9 mouse cellular contexts compared by ENCODE assay signal in genomic region chr8:123763355-123763754, GRCm38 (mm10). TPM values are rescaled to one million over a fixed set of nuclear protein-coding genes. Genes with fewer than 3 reads are reported as not detected.
DNase-seq lines count a peak whose midpoint lies in the region; ATAC-seq and TF ChIP-seq lines count a peak whose summit lies in the region.
"Had no signal": no experiment of that assay in that cellular context is flagged by ENCODE, and none has a peak within 500 bp of the region (broad histone marks: within the 10 kb centered on the region; RNA-seq: fewer than 3 reads in every experiment).

No protein-coding gene starts in this region.

- H3K79me2 ChIP-seq in C2C12 (ENCODE audit: control insufficient read depth, insufficient read depth): no peaks in the 10 kb centered on the region

- H3K4me3 ChIP-seq in hindbrain, postnatal 0 days (ENCODE audit: low read length): no peak overlapping the region
- H3K4me3 ChIP-seq in hindbrain, embryonic 16.5 days (ENCODE audit: low read length): no peak overlapping the region
- no peak overlapping the region for H3K4me3 ChIP-seq in C2C12 (ENCODE audit: insufficient read depth, poor library complexity, severe bottlenecking)
- H3K4me3 ChIP-seq in left cerebral cortex, adult 2 months: no peak overlapping the region
- H3K4me3 ChIP-seq: hindbrain, embryonic 12.5 days; liver, embryonic 13.5 days had no signal

- H3K36me3 ChIP-seq in hindbrain, postnatal 0 days (ENCODE audit: insufficient read depth, low read length): no peaks in the 10 kb centered on the region
- no peaks in the 10 kb centered on the region for H3K36me3 ChIP-seq in hindbrain, embryonic 16.5 days (ENCODE audit: control insufficient read depth, insufficient read depth, low read length)
- no peaks in the 10 kb centered on the region for H3K36me3 ChIP-seq in C2C12 (ENCODE audit: control insufficient read depth, insufficient read depth)
- H3K36me3 ChIP-seq: hindbrain, embryonic 12.5 days; liver, embryonic 13.5 days had no signal

- no peaks in the 10 kb centered on the region for H3K9me3 ChIP-seq in hindbrain, postnatal 0 days (ENCODE audit: low read length)
- H3K9me3 ChIP-seq in hindbrain, embryonic 16.5 days (ENCODE audit: control insufficient read depth, low read length): no peaks in the 10 kb centered on the region
- H3K9me3 ChIP-seq: hindbrain, embryonic 12.5 days; liver, embryonic 13.5 days had no signal

- TF ChIP-seq POLR2A in brain, embryonic 14.5 days (IDR thresholded peaks at IDR 0.05; ENCODE audit: borderline replicate concordance, extremely low read depth, insufficient read depth, insufficient read length, poor library complexity, severe bottlenecking): no peak

- H3K9ac ChIP-seq in hindbrain, postnatal 0 days (replicated peaks; ENCODE audit: low read length): no peak overlapping the region
- no peak overlapping the region for H3K9ac ChIP-seq in hindbrain, embryonic 16.5 days (ENCODE audit: low read depth, low read length)
- H3K9ac ChIP-seq: hindbrain, embryonic 12.5 days; liver, embryonic 13.5 days had no signal

- intact Hi-C loops in left cerebral cortex, adult 2 months (cut with DNase I): no loop called here

- H3K27me3 ChIP-seq in hindbrain, postnatal 0 days (ENCODE audit: insufficient read depth, low read length): no peaks in the 10 kb centered on the region
- H3K27me3 ChIP-seq in hindbrain, embryonic 16.5 days (replicated peaks; ENCODE audit: control insufficient read depth, insufficient read depth, low read length): no peaks in the 10 kb centered on the region
- no peaks in the 10 kb centered on the region for H3K27me3 ChIP-seq in C2C12 (ENCODE audit: control insufficient read depth, insufficient read depth, insufficient read length)
- H3K27me3 ChIP-seq: hindbrain, embryonic 12.5 days had no signal

- no peaks in the 10 kb centered on the region for H3K79me3 ChIP-seq in C2C12 (ENCODE audit: low read depth)

- peaks cover 10% of the 10 kb centered on the region; the same call in 1 of the 2 replicates for H3K4me1 ChIP-seq in hindbrain, postnatal 0 days (ENCODE audit: insufficient read depth, low read length)
- H3K4me1 ChIP-seq in hindbrain, embryonic 16.5 days (ENCODE audit: control insufficient read depth, insufficient read depth, low read depth, low read length): peaks cover 3% of the 10 kb centered on the region

- WGBS in hindbrain, postnatal 0 days: 41% methylated on average over 7 of the region's 7 CpGs
- 45% methylated on average over 7 of the region's 7 CpGs for WGBS in hindbrain, embryonic 16.5 days

- no peak overlapping the region for H3K27ac ChIP-seq in hindbrain, postnatal 0 days
- H3K27ac ChIP-seq in hindbrain, embryonic 16.5 days (ENCODE audit: low read depth, low read length): no peak overlapping the region
- H3K27ac ChIP-seq in left cerebral cortex, adult 2 months: no peak overlapping the region
- H3K27ac ChIP-seq: hindbrain, embryonic 12.5 days; liver, embryonic 13.5 days had no signal

- H3ac ChIP-seq in C2C12 (ENCODE audit: control insufficient read depth, insufficient read length, low read depth): no peak overlapping the region

- peak; percentile 58 for DNase-seq in hindbrain, postnatal 0 days (ENCODE audit: low spot score)
- DNase-seq in brain, embryonic 14.5 days (ENCODE audit: low read depth): peak; percentile 46
- DNase-seq in lung, postnatal 10 days: peak; percentile 85
- no peak for DNase-seq in left cerebral cortex, adult 2 months (ENCODE audit: extremely low spot score in 1 of 2, low spot score in 2 of 2)
- no peak for DNase-seq in layer of hippocampus, adult 8-10 months (ENCODE audit: low spot score in 2 of 2)
- DNase-seq: liver, embryonic 13.5 days had no signal

- no peak for TF ChIP-seq CTCF in hindbrain, postnatal 0 days (IDR thresholded peaks at IDR 0.05; ENCODE audit: low read depth)
- TF ChIP-seq CTCF in C2C12 (IDR thresholded peaks at IDR 0.05; ENCODE audit: control insufficient read depth, insufficient read depth, insufficient read length): no peak
- TF ChIP-seq CTCF in brain, embryonic 14.5 days (IDR thresholded peaks at IDR 0.05; ENCODE audit: borderline replicate concordance, extremely low read depth, insufficient read depth, insufficient read length): no peak
- no peak for TF ChIP-seq CTCF in left cerebral cortex, adult 2 months (IDR thresholded peaks at IDR 0.05)

- no peak for ATAC-seq in hindbrain, postnatal 0 days
- ATAC-seq in hindbrain, embryonic 16.5 days: no peak

- H3K4me2 ChIP-seq in hindbrain, postnatal 0 days (ENCODE audit: low read depth, low read length): no peak overlapping the region
- no peak overlapping the region for H3K4me2 ChIP-seq in hindbrain, embryonic 16.5 days (ENCODE audit: low read length)
- H3K4me2 ChIP-seq: hindbrain, embryonic 12.5 days; liver, embryonic 13.5 days had no signal

TF ChIP-seq in C2C12, 6 proteins besides CTCF, POLR2A, EP300 and RAD21:
- TF ChIP-seq MAX (IDR thresholded peaks at IDR 0.05): no peak
- TF ChIP-seq CEBPB (IDR thresholded peaks at IDR 0.05; ENCODE audit: low read depth): peak; percentile 6
- no peak for TF ChIP-seq MYOG (IDR thresholded peaks at IDR 0.05; ENCODE audit: control insufficient read depth, extremely low read depth, insufficient read length)
- no peak for TF ChIP-seq FOSL1 (IDR thresholded peaks at IDR 0.05; ENCODE audit: insufficient read depth, low read length, poor library complexity, severe bottlenecking)
- peak; percentile 91 for TF ChIP-seq MYOD1 (IDR thresholded peaks at IDR 0.05; ENCODE audit: control insufficient read depth, insufficient read length, low read depth)
- no peak for TF ChIP-seq USF1 (IDR thresholded peaks at IDR 0.05; ENCODE audit: low read depth)

RNA-seq across cellular contexts. Expression of gene Rab4a, which starts 42.4 kb away (rescaled TPM):
- 46.3 and 58.3 TPM in 2 replicates for total RNA-seq in hindbrain, postnatal 0 days (2014; rRNA removed)
- polyA plus RNA-seq in hindbrain, postnatal 0 days (2015; fragmentation: Nextera tagmentation; extraction: Ambion mirVana): 94.7 and 96.8 TPM in 2 replicates
- 86.1 and 87.4 TPM in 2 replicates for polyA plus RNA-seq in hindbrain, embryonic 16.5 days (2015; fragmentation: Nextera tagmentation; extraction: Ambion mirVana)
- polyA plus RNA-seq in C2C12 (2012; fragmentation: generic; extraction: Trizol): 19.7 TPM
- 48.0 and 49.1 TPM in 2 replicates for polyA plus RNA-seq in brain, embryonic 14.5 days (2012; rRNA removed)
- 10 to 100 TPM; 39.8 to 48.9 TPM for total RNA-seq in left cerebral cortex, adult 2 months (2021)
- 10 to 100 TPM; 42.9 to 44.6 (median 43.4) TPM for total RNA-seq in layer of hippocampus, adult 8-10 months (2022)

Comparison
In these comparisons a context has a peak if more than half of its experiments do, and no peak if none do; other contexts are left out.
1. DNase-seq: peak in hindbrain, postnatal 0 days (single experiment), brain, embryonic 14.5 days (single experiment) and lung, postnatal 10 days (single experiment); none in left cerebral cortex, adult 2 months (0 of 2) and layer of hippocampus, adult 8-10 months (0 of 2).